Mouse (Mus musculus): ENCODE data around the gene Anpep. TPM values are rescaled to one million over a fixed set of nuclear protein-coding genes. Genes with fewer than 3 reads are reported as not detected.
A peak's percentile ranks its signal among the peaks of the same experiment; 100 is the strongest.

Anpep gene
- polyA plus RNA-seq, 1 experiment from 2014 or later = 7.6 TPM

DNA sequence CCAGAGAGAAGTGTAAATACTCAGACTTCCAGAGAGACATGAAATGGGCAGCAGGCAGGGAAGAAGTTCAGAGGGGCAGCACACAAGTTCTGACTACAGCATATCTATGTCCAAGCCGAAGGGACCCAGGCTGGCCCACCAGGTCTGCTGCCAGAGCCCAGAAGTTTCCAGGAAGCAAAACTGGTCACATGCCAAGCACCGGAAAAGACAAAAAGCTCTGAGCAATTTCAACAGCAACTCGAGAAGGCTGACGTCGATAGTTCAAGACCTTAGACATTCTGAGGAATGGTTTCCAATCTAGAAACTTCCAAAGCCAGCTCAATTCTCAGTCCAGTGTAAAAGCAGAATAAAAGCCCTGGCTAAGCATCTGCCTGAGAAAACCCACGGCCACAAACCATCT is 29.3 kb downstream of the Anpep start:
- 71% methylated on average over 6 of the region's 6 CpGs for WGBS
- Histone ChIP-seq H3K9me3 (no peaks in the 10 kb centered on the region), H3K4me1 (no peaks in the 10 kb centered on the region), H3K4me3 (no peak overlapping the region), H3K4me2 (replicated peaks) (no peak overlapping the region), H3K27me3 (no peaks in the 10 kb centered on the region), H3K36me3 (peaks cover 8% of the 10 kb centered on the region; the same call in 1 of the 2 replicates), H3K9ac (no peak overlapping the region), H3K27ac (no peak overlapping the region)
- ATAC-seq (ENCODE audit: insufficient number of reproducible peaks, insufficient read depth, low FRiP score, low TSS enrichment) = no peak

DNA sequence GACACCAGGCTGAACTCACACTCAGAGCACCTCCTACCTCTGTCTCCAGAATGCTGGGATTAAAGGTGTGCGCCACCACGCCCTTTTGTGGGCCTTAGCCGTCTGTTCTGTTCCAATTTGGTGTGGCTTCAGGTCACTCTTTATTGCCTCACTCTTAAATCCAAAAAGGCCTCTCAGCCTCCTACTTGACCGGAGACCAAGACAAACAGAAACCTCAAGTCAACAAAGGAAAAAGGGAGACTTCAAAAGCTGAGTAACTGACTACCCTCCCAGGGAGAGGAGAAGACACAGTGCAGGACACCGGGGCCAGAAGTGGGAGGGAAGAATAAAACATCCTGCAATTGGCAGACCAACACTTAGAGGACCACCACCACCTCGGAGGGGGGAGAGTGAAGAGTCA is 29.7 kb downstream of the Anpep start:
- no peak overlapping the region for H3K4me3 ChIP-seq

DNA sequence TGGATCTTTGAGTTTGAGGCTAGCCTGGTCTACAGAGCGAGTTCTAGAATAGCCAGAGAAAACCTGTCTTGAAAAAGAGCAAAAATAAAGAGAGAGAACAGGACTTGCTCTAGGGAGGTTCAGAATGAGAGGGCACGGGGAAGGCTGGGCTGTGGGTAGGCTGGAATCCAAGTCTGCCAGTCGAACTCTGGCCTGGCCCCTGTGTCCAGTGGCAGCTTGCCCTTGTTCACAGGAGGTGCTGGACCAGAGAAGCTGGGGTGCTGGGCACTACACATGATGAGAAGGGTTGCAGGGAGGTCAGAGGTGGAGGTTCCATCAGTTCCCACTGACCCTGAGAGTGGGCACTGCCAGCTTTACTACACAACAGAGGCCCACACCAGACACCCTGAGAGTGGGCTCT is 32.5 kb downstream of the Anpep start:
- no peaks in the 10 kb centered on the region for H3K9me3 ChIP-seq
- H3K4me1 ChIP-seq = no peaks in the 10 kb centered on the region
- no peak overlapping the region for H3K4me2 ChIP-seq (replicated peaks)
- peaks cover 16% of the 10 kb centered on the region; the same call in 1 of the 2 replicates for H3K36me3 ChIP-seq
- WGBS = 77% methylated on average over 3 of the region's 3 CpGs
- H3K4me3 ChIP-seq = no peak overlapping the region
- no peak for ATAC-seq (ENCODE audit: insufficient number of reproducible peaks, insufficient read depth, low FRiP score, low TSS enrichment)
- no peak overlapping the region for H3K9ac ChIP-seq
- no peak overlapping the region for H3K27ac ChIP-seq
- no peaks in the 10 kb centered on the region for H3K27me3 ChIP-seq

More for the DNA sequence above, 29.7 kb downstream of the Anpep start:
- no peaks in the 10 kb centered on the region for H3K9me3 ChIP-seq
- 79% methylated on average over 6 of the region's 6 CpGs for WGBS
- peaks cover 8% of the 10 kb centered on the region; the same call in 1 of the 2 replicates for H3K36me3 ChIP-seq
- no peak for ATAC-seq (ENCODE audit: insufficient number of reproducible peaks, insufficient read depth, low FRiP score, low TSS enrichment)
- H3K4me1 ChIP-seq = no peaks in the 10 kb centered on the region
- no peak overlapping the region for H3K27ac ChIP-seq
- H3K9ac ChIP-seq = no peak overlapping the region
- H3K27me3 ChIP-seq = no peaks in the 10 kb centered on the region
- H3K4me2 ChIP-seq (replicated peaks) = no peak overlapping the region

DNA sequence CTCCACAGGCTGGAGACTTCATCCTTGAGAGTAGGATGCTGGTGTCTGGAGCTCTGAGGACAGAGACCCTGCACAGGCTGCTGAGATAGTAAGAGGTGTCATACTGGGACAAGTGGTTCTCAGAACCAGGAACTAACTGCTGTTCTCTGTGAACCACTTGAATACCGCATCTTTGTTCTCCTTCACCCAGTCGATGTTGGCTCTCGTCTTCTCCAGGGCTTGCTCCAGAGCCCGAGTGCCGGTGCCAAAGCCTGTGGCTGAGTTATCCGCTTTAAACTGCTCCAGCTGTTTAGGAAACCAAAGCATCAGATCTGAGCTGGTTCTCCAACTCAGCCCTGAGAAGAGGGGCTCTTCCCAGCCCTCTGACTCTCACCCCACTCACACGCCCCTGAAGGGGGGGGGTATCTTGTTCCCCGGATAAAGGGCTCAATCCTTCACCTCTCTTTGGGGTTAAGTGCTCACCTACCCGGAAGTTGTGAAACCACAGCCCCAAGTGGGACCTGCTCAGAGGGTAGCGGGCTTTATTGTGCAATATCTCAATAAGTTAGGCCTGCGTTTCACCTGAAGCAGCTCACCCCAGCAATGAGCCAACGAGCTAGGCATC is 38.7 kb downstream of the Anpep start:
- H3K9me3 ChIP-seq = no peaks in the 10 kb centered on the region
- peaks cover 24% of the 10 kb centered on the region for H3K4me1 ChIP-seq
- H3K27ac ChIP-seq = no peak overlapping the region
- no peak overlapping the region for H3K9ac ChIP-seq
- H3K4me3 ChIP-seq = no peak overlapping the region
- H3K27me3 ChIP-seq = no peaks in the 10 kb centered on the region
- 80% methylated on average over 12 of the region's 12 CpGs for WGBS
- H3K36me3 ChIP-seq = peaks cover 12% of the 10 kb centered on the region; the same call in 1 of the 2 replicates
- no peak for ATAC-seq (ENCODE audit: insufficient number of reproducible peaks, insufficient read depth, low FRiP score, low TSS enrichment)
- no peak overlapping the region for H3K4me2 ChIP-seq (replicated peaks)

DNA sequence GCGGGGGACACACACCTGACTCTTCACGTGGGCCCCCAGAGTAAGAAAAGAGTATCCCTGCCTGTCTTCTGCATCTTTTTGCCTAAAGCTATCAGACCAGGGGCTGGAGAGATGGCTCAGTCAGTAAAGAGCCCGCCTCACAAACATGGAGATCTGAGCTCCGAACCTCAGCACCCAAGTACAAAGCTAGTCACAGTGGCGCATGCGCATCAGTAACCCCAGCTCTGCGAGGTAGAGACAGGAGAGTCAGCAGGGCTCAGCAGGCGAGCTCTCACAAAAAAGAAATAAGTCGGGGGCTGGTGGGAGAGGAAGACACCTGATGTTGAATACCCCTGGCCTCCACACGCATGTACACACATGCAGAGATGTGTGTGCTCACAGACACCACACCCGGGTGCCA is 40.9 kb downstream of the Anpep start:
- WGBS = 49% methylated on average over 11 of the region's 11 CpGs

DNA sequence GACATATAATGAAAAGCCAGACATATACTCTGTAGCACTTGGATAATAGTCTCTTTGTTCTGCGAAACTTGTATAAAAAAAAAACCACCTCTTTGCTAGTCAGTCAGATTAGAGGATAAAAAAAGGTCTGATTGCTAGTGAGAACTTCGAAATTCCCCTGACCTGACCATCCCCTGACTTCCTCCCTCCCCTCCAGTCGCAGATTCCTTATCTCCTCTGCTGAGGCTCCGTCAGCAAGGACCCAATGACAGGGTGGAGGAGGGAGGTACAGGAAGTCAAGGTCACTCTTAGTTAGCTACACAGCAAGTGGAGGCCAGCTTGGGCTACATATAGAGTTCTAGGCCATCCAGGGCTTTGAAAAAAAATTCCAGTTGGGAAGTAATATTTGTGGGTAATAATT is 41.3 kb downstream of the Anpep start:
- no peaks in the 10 kb centered on the region for H3K27me3 ChIP-seq
- H3K4me3 ChIP-seq = no peak overlapping the region
- no peaks in the 10 kb centered on the region for H3K36me3 ChIP-seq
- H3K4me1 ChIP-seq = peaks cover 24% of the 10 kb centered on the region
- ATAC-seq (ENCODE audit: insufficient number of reproducible peaks, insufficient read depth, low FRiP score, low TSS enrichment) = no peak
- no peak overlapping the region for H3K4me2 ChIP-seq (replicated peaks)
- no peak overlapping the region for H3K9ac ChIP-seq
- no peaks in the 10 kb centered on the region for H3K9me3 ChIP-seq
- H3K27ac ChIP-seq = no peak overlapping the region
- WGBS = 28% methylated on average over 4 of the region's 4 CpGs

More for the DNA sequence above, 40.9 kb downstream of the Anpep start:
- H3K4me1 ChIP-seq = peaks cover 24% of the 10 kb centered on the region
- H3K9ac ChIP-seq = no peak overlapping the region
- no peak for ATAC-seq (ENCODE audit: insufficient number of reproducible peaks, insufficient read depth, low FRiP score, low TSS enrichment)
- H3K4me2 ChIP-seq (replicated peaks) = no peak overlapping the region
- no peak overlapping the region for H3K27ac ChIP-seq
- no peak overlapping the region for H3K4me3 ChIP-seq
- no peaks in the 10 kb centered on the region for H3K9me3 ChIP-seq
- H3K36me3 ChIP-seq = peaks cover 1% of the 10 kb centered on the region; the same call in 1 of the 2 replicates
- H3K27me3 ChIP-seq = no peaks in the 10 kb centered on the region

DNA sequence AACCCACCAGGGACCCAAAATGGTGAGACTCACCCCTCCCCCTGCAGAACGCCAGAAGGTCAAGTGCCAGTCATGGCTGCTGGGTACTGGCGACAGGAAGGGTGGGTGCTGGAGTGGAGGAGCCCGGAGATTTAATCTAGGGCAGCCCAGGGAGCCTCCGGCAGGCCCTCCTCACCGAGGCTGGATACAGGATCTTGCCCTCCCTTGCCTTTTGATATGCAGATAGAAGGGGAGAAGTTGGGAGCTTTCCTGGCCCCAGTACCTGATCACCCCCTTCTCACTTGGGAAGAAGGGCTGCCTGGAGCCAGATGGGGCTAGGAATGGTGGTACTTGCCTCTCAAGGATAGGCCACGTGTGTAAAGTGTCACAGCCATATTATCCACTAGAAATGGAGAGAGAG is 42.5 kb downstream of the Anpep start:
- no peak for ATAC-seq (ENCODE audit: insufficient number of reproducible peaks, insufficient read depth, low FRiP score, low TSS enrichment)
- Histone ChIP-seq H3K4me2 (replicated peaks) (no peak overlapping the region), H3K9me3 (no peaks in the 10 kb centered on the region), H3K27ac (no peak overlapping the region), H3K27me3 (no peaks in the 10 kb centered on the region), H3K9ac (no peak overlapping the region), H3K4me3 (no peak overlapping the region), H3K36me3 (no peaks in the 10 kb centered on the region), H3K4me1 (peaks cover 24% of the 10 kb centered on the region)
- WGBS = 11% methylated on average over 6 of the region's 6 CpGs

DNA sequence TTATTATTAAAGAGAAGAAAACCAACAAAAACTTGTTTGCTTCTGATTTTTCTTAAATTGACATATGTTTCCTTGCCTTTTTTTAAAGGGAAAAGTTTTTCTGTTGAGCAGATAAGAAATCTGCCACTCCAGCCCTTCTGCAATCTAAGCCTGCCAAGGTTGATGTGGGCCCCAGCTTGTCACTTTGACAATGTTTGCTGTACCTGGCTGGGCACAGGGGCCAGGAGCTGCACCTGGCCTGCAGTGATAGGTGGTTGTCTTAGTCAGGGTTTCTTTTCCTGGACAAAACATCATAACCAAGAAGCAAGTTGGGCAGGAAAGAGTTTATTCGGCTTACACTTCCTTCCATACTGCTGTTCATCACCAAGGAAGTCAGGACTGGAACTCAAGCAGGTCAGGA is 47.5 kb downstream of the Anpep start:
- no peak overlapping the region for H3K4me3 ChIP-seq
- no peaks in the 10 kb centered on the region for H3K9me3 ChIP-seq
- no peak overlapping the region for H3K27ac ChIP-seq
- 81% methylated on average over 1 of the region's 1 CpGs for WGBS
- no peak for ATAC-seq (ENCODE audit: insufficient number of reproducible peaks, insufficient read depth, low FRiP score, low TSS enrichment)
- peaks cover 25% of the 10 kb centered on the region for H3K27me3 ChIP-seq
- no peaks in the 10 kb centered on the region for H3K36me3 ChIP-seq
- no peak overlapping the region for H3K4me2 ChIP-seq (replicated peaks)
- H3K9ac ChIP-seq = no peak overlapping the region
- peaks cover 3% of the 10 kb centered on the region; the same call in 1 of the 2 replicates for H3K4me1 ChIP-seq

DNA sequence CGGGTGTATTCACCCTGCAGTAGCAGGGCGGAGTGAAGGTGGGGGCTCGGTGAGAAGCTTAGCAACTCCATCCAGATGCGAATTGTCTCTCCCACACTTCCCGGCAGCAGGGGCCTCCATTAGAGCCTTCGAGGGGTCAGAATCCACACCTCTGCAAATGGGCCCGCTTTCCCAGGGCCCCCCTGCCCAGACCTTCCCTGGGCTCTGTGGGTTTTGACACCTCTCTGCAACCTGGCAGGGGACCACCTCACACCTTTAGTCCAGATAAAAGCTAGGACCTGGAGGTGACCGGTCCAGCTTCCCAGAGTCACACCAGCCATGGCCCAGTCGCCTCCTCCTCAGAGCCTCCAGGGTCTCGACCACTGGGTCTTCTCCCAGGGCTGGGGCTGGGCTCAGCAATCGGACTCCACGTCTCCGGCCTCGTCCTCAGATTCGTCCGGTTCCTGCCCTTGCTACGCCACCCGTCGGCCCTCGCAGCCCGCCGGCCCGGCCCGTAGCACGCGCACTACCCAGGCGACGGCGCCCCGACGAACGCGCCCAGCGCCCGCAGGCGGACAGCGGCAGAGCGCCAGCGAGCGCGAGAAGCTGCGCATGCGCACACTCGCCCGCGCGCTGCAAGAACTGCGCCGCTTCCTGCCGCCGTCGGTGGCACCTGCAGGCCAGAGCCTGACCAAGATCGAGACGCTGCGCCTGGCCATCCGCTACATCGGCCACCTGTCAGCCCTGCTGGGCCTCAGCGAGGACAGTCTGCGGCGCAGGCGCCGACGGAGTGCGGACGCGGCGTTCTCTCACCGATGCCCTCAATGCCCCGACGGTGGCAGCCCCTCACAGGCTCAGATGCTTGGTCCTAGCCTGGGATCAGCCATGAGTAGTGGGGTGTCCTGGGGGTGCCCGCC is 50.0 kb downstream of the Anpep start, which contains the start of gene Mesp2:
Gene Mesp2, plus strand, starts transcription at position 117 of the 896 bp plus-strand sequence.
- peak within 1 kb of the TSS; percentile 32 for H3K4me3 ChIP-seq
- peak within 1 kb of the TSS; percentile 52 for H3K9ac ChIP-seq
- peaks cover 25% of the 10 kb centered on the region for H3K27me3 ChIP-seq
- H3K4me1 ChIP-seq = no peaks in the 10 kb centered on the region; the same call in 1 of the 2 replicates
- H3K36me3 ChIP-seq = no peaks in the 10 kb centered on the region
- peak within 1 kb of the TSS; percentile 57 for H3K4me2 ChIP-seq (replicated peaks)
- H3K27ac ChIP-seq = no peak within 1 kb of the TSS
- WGBS = 20% methylated on average over 71 of the region's 71 CpGs
- H3K9me3 ChIP-seq = no peaks in the 10 kb centered on the region
- 0 out of 2 replicates have a peak, but pooled peaks have one; percentile 29 for ATAC-seq (ENCODE audit: insufficient number of reproducible peaks, insufficient read depth, low FRiP score, low TSS enrichment)

DNA sequence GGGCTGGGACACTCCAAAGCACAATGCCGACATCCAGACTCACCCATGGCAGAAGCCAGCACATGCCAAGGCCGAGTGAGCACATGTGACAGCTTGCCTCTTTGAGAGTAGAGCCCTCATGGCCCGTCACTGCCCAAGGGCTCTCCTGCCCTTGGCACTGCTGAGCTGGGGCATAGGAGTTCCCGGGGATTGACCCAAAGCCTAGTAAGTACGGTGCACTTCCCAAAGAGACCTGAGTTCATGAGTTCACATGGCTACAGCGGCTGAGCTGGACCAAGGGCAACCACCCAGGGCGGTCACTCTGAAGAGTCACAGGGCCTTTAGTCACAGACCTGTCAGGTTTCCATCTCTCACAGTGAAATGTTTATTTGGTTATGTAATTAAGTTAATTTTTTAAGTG is 52.3 kb downstream of the Anpep start:
- WGBS = 78% methylated on average over 7 of the region's 7 CpGs
- H3K36me3 ChIP-seq = no peaks in the 10 kb centered on the region
- ATAC-seq (ENCODE audit: insufficient number of reproducible peaks, insufficient read depth, low FRiP score, low TSS enrichment) = no peak

DNA sequence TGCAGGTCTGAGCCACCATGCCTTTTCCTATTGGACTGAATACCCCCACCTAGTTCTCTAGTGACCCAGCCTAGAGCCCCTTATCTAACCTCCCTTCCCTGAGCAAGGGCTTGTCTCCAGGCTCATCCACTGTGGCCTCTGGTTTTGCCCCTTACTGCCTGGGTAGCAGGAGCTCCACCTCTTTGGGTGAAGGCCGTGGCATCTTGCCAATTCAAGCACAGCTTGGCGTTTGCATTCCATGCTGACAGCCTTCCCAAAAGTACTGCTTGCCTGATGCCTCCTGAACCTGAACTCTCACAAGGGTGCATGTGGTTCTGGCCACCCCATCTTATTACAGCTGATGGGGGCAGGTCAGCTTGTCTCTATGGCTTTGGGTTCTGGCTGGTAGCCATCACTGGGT is 57.0 kb downstream of the Anpep start:
- Histone ChIP-seq H3K27me3 (no peaks in the 10 kb centered on the region), H3K27ac (no peak overlapping the region), H3K9me3 (no peaks in the 10 kb centered on the region), H3K36me3 (no peaks in the 10 kb centered on the region), H3K4me3 (no peak overlapping the region), H3K4me2 (replicated peaks) (no peak overlapping the region), H3K4me1 (0 out of 2 replicates have a peak, but pooled peaks cover 4% of the 10 kb centered on the region), H3K9ac (no peak overlapping the region)
- WGBS = 56% methylated on average over 2 of the region's 2 CpGs
- no peak for ATAC-seq (ENCODE audit: insufficient number of reproducible peaks, insufficient read depth, low FRiP score, low TSS enrichment)

More for the DNA sequence above, 52.3 kb downstream of the Anpep start:
- Histone ChIP-seq H3K4me2 (replicated peaks) (no peak overlapping the region), H3K27me3 (peaks cover 25% of the 10 kb centered on the region), H3K4me1 (no peaks in the 10 kb centered on the region; the same call in 1 of the 2 replicates), H3K4me3 (no peak overlapping the region), H3K27ac (no peak overlapping the region), H3K9ac (no peak overlapping the region), H3K9me3 (no peaks in the 10 kb centered on the region)

DNA sequence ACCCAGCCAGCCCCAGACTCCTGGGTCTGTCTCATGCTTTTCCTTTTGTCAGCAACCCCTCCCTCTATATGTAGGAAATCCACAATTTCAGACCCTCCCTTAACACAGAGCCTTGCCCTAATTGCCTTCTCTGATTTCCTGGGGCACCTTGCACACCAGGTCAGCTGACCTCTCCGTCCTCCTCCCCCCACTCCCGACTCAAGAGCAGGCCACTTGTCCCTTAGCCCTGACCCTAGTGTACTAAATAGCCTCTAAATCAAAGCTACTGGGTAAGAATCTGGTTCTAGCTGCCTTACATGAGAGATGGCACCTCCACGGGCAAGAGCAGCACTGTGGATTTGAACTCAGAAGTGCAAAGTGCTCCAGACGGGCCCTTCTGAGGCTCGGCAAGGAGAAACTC is 58.8 kb downstream of the Anpep start:
- H3K4me2 ChIP-seq (replicated peaks) = no peak overlapping the region
- H3K27ac ChIP-seq = no peak overlapping the region
- 57% methylated on average over 5 of the region's 5 CpGs for WGBS
- no peaks in the 10 kb centered on the region for H3K36me3 ChIP-seq
- no peak overlapping the region for H3K4me3 ChIP-seq
- no peak overlapping the region for H3K9ac ChIP-seq
- peaks cover 9% of the 10 kb centered on the region; the same call in 1 of the 2 replicates for H3K4me1 ChIP-seq
- no peaks in the 10 kb centered on the region; the same call in 1 of the 2 replicates for H3K27me3 ChIP-seq
- no peaks in the 10 kb centered on the region for H3K9me3 ChIP-seq
- no peak for ATAC-seq (ENCODE audit: insufficient number of reproducible peaks, insufficient read depth, low FRiP score, low TSS enrichment)

Data from embryonic facial prominence, embryonic 12.5 days (tissue).